Mouse (Mus musculus): Measurements from ENCODE around the gene Atxn7.
"Not testable (repeated sequence)": the region's sequence is repeated elsewhere in the genome, so short reads cannot be mapped to it uniquely, and the experiment has no call there.

The Atxn7 gene

DNA sequence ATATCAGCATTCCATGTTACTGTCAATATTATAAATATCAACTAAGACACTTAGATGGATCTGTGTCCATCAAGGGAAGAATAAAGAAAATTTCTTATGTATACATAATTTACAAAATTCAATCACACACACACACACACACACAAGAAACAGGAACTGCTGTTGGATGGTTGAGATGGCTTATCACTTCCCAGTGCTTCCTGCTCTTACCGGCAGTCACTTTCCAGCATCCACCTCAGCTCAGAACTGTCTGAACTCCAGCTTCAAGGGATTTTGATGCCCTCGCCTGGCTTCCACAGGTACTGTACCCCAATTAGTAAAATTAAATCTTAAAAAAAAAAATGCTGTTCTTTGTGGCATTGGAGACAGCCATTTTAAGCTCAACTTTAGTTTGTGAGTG, 27.2 kb downstream of the Atxn7 start:
- no peak for DNase-seq

DNA sequence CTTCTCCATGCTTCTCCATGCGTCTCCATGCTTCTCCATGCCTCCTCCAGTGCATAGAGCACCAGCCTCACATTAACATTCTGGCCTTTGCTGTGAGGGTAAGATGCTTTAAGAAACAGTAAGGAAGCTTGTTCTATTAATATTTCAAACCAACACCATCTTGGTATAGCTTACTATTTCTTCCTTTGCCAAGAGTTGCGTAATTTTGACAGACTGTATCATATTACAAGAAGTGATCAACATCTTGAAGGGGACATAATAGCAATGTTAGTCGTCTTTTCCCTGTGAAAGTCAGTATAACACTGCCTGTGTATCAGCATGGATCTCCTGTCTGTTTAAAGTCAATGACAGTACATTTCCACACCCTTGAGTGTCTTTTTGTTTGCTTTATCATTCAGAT, 29.5 kb downstream of the Atxn7 start:
- DNase-seq: no peak

DNA sequence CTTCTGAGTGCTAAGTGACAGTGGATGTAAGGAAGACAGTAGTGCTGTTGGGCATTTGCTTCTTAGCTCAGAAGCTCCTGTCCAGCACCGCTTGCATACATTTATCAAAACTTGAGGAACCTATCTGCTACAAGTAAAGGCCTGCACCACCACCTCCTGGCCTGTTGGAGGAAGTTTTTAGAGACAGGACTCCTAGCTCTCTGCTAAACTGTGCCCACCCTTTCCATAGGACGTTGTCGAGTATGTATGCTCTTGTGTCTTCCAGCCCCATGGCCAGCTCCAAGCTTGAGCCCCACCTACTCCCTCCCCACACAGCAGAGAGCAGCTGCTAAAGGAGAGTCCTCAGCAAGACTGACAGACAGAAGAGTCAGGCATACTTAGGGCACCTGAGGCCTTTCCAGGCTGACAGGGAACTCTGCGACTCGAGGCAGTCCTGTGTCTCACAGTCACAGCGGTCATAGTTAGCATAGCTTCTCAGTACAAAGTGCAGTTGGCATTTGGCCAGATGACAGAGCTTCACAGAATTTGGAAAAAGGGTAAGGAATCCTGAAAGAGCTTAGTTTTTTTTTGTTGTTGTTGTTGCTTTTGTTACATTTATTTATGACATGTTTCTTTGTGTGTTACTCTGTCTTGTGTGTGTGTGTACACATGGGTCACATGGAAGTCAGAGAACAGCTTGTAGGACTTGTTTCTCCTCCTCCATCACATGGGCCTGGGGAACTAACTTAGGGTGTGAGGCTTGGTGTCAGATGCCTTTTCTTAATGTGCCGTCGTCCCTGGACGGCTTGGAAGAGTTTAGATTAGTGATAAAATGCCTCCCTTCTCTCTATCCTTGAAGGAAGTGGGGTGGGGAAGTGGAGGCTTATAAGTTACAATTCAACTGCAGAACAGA, 34.2 kb downstream of the Atxn7 start:
- DNase-seq: no peak

DNA sequence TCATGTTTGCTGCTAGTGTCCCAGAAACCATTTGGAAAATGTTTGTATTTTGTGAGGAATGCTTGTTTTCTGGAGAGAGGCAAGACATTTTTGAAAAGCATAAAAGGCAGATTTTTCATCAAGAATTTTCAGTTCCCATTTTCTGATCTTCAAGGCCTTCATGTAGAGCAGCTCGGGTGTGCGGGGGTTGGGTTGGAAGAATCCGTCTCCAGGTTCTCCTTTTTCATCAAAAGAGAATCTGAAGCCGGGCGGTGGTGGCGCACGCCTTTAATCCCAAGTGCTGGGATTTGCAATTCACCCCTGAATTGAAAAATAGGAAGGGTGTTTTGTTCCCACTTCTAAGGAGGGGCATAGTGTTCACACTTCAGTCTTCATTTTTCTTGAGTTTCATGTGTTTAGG, 41.5 kb downstream of the Atxn7 start:
- no peak for DNase-seq

DNA sequence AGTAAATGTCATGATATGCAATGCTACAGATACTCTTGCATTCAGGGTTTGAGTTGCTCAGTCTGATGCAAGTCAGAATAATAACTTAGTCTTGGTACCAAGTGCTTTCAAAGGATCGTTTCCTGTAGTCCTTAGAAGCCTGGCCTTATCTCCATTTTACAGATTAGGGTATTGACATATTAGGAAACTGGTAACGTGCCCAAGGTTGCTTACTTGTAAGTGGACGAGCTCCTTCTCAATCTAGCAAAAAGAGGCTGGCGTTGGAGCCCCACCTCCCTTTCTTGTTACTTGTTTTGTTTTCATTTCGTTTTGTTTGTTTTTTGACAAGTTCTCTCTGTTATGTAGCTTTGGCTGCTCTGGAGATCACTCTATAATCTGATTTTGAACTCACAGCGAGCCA, 48.5 kb downstream of the Atxn7 start:
- DNase-seq: no peak

DNA sequence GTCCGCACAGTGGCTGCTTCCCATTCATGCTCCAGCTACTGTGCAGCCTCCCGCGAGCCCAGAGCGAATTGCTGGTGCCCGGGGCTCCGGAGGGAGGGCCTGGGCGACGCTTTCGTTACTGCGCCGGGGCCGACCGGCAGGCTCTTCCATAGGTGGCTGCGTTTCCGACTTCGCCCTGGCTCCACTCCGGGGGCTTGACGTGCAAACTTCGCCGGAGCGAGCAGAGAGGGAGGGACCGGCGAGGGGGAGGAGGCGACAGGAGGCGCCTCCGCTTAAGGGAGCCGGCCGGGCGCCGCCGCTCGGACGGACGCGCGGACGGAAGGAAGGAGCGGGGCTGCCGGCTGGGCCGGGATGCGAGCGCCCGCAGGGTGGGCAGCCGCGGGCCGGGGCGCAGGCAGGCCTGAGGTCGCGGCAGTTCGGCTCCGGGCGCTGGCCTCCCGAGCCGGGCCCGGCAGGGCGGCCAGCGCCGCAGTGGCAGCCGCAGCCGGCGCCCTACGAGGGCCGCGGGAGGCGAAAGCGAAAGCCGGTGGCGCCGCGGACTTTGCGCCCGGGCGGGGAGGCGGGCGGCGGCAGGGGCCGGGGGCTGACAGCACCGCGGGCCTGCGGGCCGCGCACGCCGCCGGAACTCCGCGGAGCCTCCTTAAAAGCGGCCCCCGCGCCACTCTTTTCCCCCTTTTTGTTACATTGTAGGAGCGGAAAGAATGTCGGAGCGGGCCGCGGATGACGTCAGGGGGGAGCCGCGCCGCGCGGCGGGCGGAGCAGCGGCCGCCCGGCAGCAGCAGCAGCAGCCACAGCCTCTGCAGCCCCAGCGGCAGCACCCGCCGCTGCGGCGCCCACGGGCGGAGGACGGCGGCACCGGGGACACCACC, 51.4 kb downstream of the Atxn7 start:
- DNase-seq: peak; percentile 84 to 90

DNA sequence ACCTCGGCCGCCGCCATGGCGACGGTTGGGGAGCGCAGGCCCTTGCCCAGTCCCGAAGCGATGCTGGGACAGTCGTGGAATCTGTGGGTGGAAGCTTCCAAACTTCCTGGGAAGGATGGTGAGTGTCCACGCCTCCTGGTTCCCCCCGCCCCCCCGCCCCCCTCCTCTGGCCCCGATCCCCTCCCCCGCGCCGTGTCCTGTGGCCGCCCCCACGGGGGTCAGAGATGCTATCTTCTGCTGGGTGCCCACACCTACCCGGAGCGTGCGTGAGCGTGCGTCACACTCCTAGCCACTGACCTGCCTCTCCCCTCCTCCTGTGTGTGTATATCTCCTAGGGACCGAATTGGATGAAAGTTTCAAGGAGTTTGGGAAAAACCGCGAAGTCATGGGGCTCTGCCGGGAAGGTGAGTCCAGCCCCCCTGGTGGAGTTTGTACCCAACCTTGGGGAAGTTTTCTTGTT, 52.0 kb downstream of the Atxn7 start:
- DNase-seq: peak in 1 of 2 experiments; percentile 68

DNA sequence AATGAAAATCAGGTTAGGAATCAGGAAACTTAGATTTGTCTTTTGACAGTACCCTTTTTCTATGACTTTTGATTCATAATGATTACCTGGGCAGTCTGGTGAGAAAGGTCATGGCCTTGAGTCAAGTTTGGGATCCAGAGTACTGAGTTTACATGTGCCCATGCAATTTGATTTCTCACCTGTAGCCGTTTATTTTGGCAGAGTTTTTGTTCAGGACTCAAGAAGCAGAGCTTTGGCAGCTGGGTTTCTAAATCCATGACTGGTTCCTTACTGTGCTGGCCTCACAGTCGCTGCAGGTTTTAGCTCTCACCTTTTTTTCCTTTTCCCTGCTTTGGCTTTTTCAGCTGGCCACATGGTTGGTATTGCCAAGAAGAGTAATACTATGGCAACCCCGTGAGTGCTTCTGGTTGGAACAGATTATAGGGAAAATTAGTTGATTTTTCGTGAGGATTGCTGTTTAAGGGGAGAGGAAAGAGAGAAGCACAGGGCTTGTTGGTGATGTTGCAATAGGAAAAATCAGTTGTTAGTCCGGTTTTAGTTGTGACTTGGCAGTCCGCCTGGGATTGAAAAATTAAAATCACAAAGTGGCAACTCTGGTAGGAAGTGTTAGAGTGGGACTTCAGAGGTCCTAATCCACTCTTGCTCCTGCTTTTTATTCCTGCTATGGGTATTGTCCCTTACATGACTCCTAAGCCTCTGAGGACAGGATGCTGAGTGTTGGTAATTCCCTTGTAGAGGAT, 53.6 kb downstream of the Atxn7 start:
- DNase-seq: peak in 1 of 2 experiments; percentile 3

DNA sequence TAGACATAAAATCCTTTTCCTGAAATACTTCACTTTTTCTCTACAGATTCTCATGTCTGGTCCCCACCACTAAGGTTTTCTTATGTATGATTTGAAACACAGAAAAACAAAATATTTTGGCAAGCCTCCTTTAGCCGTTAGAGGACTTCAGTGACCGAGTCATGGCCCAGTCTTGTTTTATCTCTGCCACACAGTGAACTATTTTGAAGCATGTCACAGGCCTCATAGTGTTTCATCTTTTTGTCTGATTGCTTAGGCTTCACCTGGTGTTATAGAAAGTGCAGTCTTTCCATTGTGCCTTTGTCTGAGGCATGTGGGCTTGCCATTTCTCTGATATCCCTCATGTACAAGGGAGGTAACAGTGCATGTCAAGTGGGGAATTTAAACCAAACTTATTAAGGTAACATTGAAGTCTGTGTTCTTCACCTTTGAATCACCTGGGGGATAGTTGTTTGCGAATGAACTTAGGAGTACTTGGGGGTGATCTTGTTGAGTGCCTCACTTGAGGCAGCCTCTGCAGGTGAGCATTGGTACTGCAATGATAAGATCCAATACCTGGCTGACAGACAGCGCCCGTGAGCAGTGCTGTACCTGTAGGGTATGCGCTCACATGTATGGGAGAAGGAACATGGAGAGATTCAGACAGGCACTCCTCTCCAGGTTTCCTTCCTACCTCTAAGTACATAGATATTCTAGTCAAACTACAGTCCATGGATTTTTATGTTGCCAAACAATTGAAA, 58.1 kb downstream of the Atxn7 start:
- DNase-seq: peak; percentile 44 to 50

DNA sequence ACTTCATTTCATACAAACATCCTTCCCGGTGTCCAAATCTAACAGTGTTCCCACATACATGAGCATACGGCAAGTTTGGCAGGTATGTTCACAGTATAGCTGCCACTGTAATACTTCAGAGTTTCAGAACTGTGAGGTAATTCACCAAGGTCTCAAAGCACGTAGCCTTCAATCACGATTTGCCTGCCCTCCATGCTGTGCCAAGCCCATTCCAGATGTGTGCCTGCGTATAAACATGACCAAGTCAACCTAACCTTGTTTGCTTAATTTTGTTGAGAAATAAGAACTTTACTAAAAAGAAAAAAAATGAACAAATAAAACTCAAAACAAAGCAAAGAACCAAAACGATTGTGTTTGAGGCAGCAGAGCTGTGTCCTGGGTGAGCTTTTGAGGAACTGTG, 60.0 kb downstream of the Atxn7 start:
- no peak for DNase-seq

DNA sequence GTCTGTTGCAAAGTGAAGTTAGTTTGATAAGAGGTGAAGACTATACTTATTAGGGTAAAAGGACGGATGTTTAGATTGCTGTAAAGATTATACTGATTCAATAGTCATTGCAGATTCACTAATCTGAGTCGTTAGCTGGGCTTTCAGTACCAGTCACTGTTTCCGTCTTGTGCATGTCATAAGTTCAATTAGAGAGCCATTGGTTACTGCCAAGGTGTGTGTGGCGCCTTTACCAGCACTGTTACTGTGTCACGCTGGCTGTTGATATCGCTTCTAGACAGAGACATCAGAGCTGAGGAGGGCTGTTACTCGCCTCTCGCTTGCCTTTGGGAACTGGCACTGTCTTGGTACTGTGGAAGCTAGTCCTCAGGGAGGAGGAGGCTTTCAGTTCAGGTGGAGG, 64.6 kb downstream of the Atxn7 start:
- no peak for DNase-seq

DNA sequence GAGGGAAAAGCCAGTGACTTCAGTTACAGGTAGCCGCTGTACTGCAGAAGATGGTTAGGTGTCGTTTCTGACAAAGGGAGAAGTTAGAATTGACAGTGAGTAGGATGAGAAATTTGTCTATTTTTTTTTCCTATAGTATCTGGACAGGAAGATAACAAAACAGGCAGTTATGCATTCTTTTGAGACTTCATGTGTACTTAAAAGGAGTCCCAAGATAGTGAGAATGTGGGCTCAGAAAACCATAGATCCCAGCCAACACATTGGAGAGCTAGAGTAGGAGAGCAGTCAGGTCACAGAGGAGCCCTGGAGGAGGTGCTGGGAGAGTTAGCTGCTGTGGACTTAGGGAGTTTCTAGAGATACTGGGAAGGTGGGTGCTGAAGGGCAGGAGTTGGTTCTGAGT, 69.4 kb downstream of the Atxn7 start:
- no peak for DNase-seq

DNA sequence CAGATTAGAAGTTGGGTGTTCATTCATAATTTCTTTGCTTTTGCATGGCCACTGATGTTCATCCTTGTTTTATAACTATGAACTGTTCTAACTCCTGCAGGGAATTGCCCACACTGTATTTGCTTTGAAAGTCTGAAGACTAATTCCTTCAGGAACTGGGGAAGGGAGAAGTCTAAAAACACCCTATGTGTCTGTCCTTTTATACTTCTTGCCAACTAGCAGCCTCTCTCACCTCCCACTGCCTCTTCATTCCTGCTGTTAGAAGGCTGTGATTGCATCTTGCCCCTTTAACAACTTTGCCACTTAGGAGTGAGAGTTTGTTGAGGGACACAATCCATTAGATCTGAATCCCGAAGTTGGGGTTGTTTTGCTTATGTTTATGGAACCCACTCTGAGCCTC, 71.6 kb downstream of the Atxn7 start:
- DNase-seq: no peak

DNA sequence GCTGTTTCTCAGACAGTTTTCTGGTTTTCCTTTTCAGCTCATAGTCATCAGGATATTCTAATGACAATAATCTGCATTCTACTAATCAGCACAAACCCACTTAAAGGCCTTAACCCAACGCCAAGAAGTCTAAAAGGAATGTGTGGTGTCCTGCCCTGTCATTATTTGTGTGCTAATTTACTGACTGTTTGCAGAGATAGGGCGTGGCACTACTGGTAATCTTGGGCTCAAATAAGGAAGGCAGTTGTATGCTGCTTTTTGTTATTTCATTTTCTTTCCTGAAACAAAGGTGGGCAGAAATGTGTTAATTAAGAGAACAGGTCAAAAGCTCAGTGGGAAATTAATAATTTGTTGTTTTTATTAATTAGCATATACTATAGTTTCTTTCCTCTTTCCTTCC, 75.1 kb downstream of the Atxn7 start:
- no peak for DNase-seq

DNA sequence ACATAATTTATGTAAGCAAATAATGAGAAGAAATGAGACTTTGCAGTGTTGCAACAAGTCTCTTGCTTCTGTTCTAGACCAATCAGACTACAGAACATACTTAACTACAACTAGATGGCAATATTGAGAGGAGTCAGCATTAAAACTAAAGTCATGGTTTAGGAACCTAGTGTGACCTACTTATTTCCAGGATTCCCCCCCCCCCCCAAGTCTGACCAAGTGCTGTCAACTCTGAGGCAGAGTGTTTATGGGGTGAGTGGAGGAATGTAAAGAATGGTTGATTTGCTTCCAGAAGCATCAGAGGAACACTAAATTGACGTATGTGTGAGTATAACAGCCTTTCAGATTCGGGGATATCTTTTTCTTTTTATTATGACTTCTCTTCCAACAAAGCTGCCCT, 77.0 kb downstream of the Atxn7 start:
- no peak for DNase-seq

DNA sequence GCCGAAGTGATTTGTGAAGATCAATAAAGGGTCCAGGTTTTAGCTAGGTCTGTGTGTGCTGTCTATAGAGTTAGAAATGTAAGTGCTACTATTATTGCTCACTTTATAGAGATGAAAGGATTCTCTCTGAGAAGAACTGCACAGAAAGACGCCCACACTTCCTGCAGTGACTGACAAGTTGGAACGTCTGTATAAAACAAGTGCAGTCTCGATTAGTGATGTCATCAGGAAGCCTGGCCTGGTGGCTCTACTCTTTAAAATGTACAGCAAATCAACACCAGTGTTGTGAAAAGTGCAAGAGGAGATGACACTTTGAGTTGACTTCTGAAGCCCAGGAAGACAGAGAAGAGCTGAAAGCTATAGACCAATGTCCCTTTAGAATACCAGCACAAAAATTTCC, 81.1 kb downstream of the Atxn7 start:
- DNase-seq: no peak

DNA sequence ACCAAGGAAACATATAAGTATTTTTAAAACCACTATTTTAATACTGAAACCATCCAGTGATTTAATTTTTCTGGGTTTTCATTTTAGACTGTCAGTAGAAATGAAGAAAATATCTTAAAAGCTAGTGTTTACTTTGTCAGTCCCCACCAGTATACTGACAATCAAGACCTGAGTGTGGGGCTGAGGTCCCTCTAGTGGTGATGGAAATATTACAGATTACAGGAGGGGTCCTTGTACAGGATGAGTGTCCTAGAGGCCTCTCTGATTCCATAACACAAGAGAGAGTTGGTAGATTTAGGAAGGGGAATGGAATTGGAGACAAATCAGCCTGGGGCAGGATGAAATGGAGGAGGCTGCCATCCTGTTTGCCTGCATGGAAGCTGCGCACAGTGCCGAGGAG, 93.1 kb downstream of the Atxn7 start:
- DNase-seq: peak; percentile 34 to 66

DNA sequence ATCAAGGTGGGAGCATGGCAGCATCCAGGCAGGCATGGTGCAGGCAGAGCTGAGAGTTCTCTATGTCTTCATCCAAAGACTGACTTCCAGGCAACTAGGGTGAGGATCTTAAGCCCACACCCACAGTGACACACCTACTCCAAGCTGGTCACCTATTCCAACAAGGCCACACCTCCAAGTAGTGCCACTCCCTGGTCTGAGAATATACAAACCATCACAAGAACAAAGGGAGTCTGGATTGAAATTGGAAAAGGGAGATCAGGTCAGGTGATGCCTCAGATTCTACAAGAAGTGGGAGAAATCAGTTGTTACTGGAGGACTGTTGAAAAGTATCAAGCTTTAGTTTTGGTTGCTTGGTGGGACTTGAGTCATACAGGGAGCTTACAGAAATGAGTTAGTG, 98.4 kb downstream of the Atxn7 start:
- DNase-seq: not testable (repeated sequence)

DNA sequence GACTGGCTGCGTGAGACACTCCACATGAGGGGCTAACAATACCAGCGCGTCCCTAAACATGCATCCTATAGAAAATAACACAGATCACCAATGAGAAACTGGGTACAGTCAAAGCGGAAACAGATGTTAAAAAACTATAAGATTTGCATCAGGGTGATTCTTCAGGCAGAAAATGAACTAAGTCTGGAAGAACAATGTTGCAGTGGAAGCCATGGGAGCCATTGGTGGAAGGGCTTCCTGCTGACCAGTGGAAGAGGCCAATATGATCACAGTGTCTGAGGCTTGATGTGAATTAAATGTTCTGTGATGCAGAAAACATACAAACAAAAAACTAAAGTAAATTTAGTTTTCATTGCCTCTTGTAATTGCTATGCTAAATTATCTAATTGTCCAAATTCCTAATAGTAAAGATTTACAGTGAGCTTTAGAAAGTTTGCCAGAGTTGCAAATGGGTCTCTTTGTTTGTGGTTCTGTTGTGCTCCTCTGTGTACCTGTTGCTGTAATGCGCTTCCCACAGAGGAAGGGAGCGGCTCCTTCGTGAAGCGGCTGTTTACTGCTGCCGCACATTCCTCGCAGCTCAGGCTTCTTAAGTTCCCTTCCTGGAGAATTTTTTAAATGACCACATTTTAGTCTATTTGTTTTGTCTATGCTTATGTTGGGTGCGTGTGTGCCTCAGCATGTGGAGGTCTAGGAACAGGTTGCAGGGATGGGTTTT, 101.4 kb downstream of the Atxn7 start:
- no peak for DNase-seq

DNA sequence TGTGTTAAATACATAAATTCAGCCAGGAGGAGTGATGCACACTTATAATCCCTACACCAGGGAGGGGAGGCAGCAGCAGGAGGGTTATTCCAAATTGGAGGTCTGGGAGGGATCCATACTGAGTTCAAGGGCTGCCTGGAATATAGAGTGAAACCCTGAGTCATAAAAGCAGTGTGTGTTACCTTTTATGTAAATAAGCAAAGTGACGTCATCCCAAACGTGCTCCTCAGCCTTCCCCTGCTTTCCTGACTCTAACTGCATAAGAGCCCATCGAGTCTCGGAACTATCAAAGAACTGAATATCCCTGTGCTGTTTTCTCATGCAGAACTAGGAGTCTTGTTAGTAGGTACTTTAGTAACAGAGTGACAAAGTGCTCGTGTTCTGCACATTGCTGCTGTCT, 102.1 kb downstream of the Atxn7 start:
- no peak for DNase-seq

DNA sequence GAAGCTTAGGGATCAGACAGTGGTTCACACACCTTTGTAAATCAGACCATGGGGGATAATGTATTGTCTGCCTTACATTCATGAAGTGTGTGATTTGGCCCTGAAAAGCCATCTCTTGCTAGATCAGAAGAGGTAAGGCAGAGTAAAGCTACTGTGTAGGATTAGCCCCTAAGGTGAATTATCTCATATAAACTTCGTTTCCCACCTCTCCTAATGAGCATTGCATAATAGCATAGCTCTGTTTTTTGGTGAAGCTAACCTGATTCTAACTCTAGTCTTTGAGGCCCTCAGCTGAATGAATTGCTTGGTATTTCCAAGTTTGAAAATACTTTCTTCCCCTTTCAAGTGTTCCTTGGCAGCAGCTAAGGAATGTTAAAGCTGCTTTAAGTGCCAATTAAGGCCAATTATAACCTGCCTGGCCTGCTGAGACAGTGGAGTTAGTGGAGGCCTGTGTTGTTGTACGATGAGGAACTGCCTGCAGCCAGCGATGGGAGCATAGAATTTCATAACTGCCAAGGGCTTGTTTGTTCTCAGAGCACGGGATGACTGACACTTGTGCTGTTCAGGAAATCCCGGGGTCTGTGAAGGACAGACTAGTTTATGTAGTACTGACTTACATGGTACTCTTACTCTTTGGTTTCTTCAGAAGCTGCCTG, 103.4 kb downstream of the Atxn7 start:
- no peak for DNase-seq
